Comparison of ENCODE assay signal across 29 mouse cellular contexts in genomic region chr16:22625987-22626386, GRCm38 (mm10).
"Had no signal": no experiment of that assay in that cellular context is flagged by ENCODE, and none has a peak within 500 bp of the region (broad histone marks: within the 10 kb centered on the region; RNA-seq: fewer than 3 reads in every experiment).

No protein-coding gene starts in this region.

- H3K27me3 ChIP-seq: heart, embryonic 15.5 days; hindbrain, embryonic 12.5 days; intestine, embryonic 15.5 days; limb, embryonic 12.5 days; liver, embryonic 13.5 days had no signal

- H3K9me3 ChIP-seq: heart, embryonic 13.5 days; heart, embryonic 15.5 days; hindbrain, embryonic 10.5 days; hindbrain, embryonic 12.5 days; intestine, embryonic 15.5 days; limb, embryonic 10.5 days; limb, embryonic 12.5 days; liver, embryonic 13.5 days had no signal

- H3K27ac ChIP-seq: gastrocnemius, adult 2 months; heart, adult 2 months; heart, embryonic 13.5 days; heart, embryonic 15.5 days; hindbrain, embryonic 10.5 days; hindbrain, embryonic 12.5 days; hindbrain, embryonic 14.5 days; intestine, embryonic 15.5 days; layer of hippocampus, adult 2 months; limb, embryonic 10.5 days; limb, embryonic 12.5 days; liver, embryonic 13.5 days had no signal

- H3K4me2 ChIP-seq: heart, embryonic 11.5 days; heart, embryonic 13.5 days; heart, embryonic 15.5 days; hindbrain, embryonic 12.5 days; hindbrain, embryonic 14.5 days; intestine, embryonic 15.5 days; limb, embryonic 12.5 days; liver, embryonic 11.5 days; liver, embryonic 13.5 days had no signal

- DNase-seq: gastrocnemius, adult 2 months; gastrocnemius, postnatal 10 days; gastrocnemius, postnatal 25 days; heart, adult 11 months; heart, adult 2 months; heart, postnatal 14 days; heart, postnatal 36 days; kidney, adult 18-20 months; kidney, adult 8-10 months; kidney, postnatal 10 days; kidney, postnatal 25 days; kidney, postnatal 4 days; layer of hippocampus, postnatal 36 days; liver; liver, embryonic 13.5 days had no signal

- H3K36me3 ChIP-seq: heart, embryonic 13.5 days; heart, embryonic 15.5 days; hindbrain, embryonic 10.5 days; hindbrain, embryonic 12.5 days; intestine, embryonic 15.5 days; limb, embryonic 10.5 days; limb, embryonic 12.5 days; liver, embryonic 13.5 days had no signal

- H3K4me3 ChIP-seq: gastrocnemius, adult 2 months; heart, adult 2 months; heart, embryonic 13.5 days; heart, embryonic 15.5 days; hindbrain, embryonic 10.5 days; hindbrain, embryonic 12.5 days; intestine, embryonic 15.5 days; layer of hippocampus, adult 2 months; limb, embryonic 10.5 days; limb, embryonic 12.5 days; liver, embryonic 13.5 days had no signal

- H3K9ac ChIP-seq: heart, embryonic 13.5 days; heart, embryonic 15.5 days; hindbrain, embryonic 12.5 days; hindbrain, embryonic 14.5 days; intestine, embryonic 15.5 days; limb, embryonic 12.5 days; liver, embryonic 13.5 days had no signal

- ATAC-seq: hindbrain, embryonic 16.5 days; inflammation-experienced regulatory T-cells, adult 6 months; intestine, embryonic 15.5 days; intestine, postnatal 0 days had no signal

- H3K4me1 ChIP-seq: hindbrain, embryonic 12.5 days; liver, embryonic 13.5 days had no signal
